Mouse (Mus musculus): Measurements from ENCODE around the gene Clstn1.
"Not testable (repeated sequence)": the region's sequence is repeated elsewhere in the genome, so short reads cannot be mapped to it uniquely, and the experiment has no call there.

DNA sequence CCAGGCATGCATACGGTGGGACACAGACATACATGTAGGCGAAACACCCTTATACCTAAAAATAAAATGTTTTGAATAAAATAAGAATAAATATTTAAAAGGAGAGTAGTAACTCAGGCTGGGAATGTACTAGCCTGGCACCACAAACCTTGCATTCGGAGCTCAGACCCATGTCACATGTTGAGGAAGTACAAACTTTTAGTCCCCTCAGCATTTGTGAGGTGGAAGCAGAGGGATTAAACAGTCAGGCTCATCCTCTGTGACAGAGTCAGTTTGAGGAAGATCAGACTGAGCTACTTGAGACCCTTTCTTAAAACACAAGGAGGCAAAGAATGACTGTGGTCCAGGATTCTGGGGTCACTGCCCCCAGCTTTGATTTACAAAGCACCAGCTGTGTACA lies 30.7 kb downstream of the Clstn1 start:
- TF ChIP-seq CTCF (IDR thresholded peaks at IDR 0.05; ENCODE audit: extremely low read depth, insufficient read depth, insufficient read length, insufficient replicate concordance); POLR2A (IDR thresholded peaks at IDR 0.05; ENCODE audit: low read depth, low read length): not testable (repeated sequence)
